Mouse (Mus musculus) gastrocnemius, adult 2 months (tissue): ENCODE results near the gene Rimbp2. TPM values are rescaled to one million over a fixed set of nuclear protein-coding genes. Genes with fewer than 3 reads are reported as not detected.

ENCODE experiments used
- DNase-seq: peaks from one replicate; pipeline ENCODE4 v3.0.0; 2022
- H3K27ac ChIP-seq: fragments of 200-600 bp; 2 replicates; pipeline ENCODE4 v1.8.1; 2022; ENCODE audit warnings: mild to moderate bottlenecking
- H3K4me3 ChIP-seq: fragments of 200-600 bp; 2 replicates; pipeline ENCODE4 v1.8.1; 2022; ENCODE audit warnings: mild to moderate bottlenecking, moderate library complexity
- CTCF ChIP-seq: fragments of 200-600 bp; IDR thresholded peaks from 2 replicates; pipeline ENCODE4 v1.8.1; 2022; ENCODE audit warnings: antibody characterized with exemption, mild to moderate bottlenecking, moderate library complexity
- intact Hi-C: fragments of 180-260 bp; cut with DNase I; formaldehyde crosslinking; loops from one replicate; pipeline ENCODE4 v1.15.1; 2025
- total RNA-seq, 2 experiments: library from RNA; stranded (reverse); gene quantifications; 2 replicates each; pipeline ENCODE4 v1.2.3; 2021

The Rimbp2 gene
- total RNA-seq, 2 experiments from 2014 or later, result 0.05 TPM; not detected in 1

DNA sequence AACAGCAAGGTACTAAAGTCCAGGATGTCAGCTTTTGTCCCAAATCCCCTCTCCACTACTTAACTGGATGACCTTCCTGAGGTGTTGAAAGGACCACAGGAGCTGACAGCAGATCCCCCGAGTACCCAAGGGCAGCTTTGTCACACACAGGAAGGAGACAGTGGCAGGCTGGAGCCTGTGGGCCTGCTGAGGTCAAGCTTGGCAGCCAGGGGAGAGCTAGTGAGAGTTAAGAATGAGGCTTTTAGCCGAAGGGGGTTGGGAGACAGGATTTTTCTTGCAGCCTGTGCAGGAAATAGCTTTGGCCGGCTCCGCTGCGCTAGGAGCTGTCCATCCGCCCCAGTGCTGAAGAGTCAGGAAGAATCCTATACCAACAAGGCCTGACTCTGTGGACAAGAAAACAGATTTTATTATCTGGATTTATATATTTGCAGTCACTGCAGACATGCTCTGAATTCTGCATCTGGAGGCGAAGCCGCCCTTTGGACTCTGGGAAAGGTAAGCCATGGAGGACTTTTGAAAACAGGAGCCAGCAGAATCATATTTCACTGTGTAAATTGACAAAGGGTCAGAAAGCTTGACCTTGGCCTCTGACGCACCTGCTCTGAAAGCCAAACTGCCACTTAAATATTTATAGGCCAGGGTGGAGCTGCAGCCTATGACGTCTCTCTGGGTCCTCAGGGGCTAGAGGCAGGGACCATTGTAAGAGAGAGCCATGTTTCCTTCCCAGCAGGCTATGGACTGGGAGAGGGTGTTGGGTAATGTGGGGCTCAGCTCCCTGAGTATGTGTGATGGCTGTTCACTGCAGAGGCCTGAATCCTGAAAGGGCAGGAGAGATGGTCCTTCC is 35.9 kb downstream of the Rimbp2 start:
- H3K27ac ChIP-seq, result no peak overlapping the region
- intact Hi-C loops, result no loop called here
- DNase-seq, result peak; percentile 18

DNA sequence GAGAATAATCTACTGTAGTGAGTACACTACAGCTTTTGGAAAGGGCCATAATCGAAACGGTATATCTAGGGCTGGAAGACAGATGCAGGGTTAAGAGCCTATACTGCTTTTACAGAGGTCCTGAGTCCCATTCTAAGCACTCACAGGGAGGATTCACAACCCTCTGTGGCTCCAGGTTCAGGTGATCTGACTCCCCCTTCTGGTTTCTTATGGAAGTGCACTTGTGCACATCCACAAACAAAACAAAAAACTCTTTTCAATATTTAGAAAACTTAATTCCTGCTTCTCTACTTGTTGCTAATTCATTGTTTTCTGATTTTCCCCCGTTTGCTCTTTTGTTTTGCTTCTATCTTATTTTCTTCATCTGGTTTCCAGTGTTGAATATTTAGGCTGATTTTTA is 39.5 kb downstream of the Rimbp2 start:
- no peak for TF ChIP-seq CTCF
- intact Hi-C loops, result no loop called here
- H3K27ac ChIP-seq, result no peak overlapping the region
- no peak overlapping the region for H3K4me3 ChIP-seq
- no peak for DNase-seq

More for the DNA sequence above, 35.9 kb downstream of the Rimbp2 start:
- no peak for TF ChIP-seq CTCF
- no peak overlapping the region for H3K4me3 ChIP-seq

DNA sequence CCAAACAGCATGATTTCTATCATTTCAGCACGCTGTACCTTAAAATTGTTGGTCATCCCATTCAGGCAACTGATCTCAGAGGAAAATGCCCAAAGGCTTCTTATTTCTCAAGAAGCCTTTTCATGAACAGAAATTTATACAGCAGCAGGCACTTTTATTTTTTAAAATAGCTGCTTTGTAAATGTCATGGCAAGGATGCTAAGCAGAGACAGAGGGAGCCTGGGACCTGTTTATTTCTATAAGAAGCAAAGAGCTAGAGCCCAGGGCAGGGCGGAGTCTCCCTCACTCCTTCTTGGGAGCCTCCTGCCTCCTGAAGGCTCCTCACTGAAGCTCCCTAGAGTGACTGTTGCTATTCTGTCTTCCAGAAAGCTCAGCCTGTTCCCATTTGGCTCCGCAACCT is 40.9 kb downstream of the Rimbp2 start:
- intact Hi-C loops, result no loop called here
- TF ChIP-seq CTCF, result no peak
- DNase-seq, result no peak
- H3K4me3 ChIP-seq, result no peak overlapping the region
- H3K27ac ChIP-seq, result no peak overlapping the region

DNA sequence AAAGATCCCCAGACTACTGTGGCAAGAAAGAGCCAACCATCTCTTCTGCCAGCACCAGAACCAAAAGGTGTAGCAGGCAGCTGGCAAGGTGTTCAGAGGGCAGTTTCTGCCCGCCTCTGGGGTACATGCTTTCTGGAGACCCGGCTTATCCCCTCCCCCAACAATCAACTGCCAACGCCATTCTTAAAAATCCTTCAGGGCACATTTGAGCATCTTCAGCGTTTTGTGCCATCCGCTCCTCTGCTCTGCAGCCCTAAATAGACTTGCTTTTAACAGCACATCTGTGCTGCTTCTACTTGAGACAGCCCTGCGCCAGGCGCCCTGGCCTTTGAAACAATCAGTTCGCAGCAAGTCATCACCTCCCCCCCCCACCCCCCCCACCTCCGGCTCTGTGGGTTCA is 41.7 kb downstream of the Rimbp2 start:
- no peak for TF ChIP-seq CTCF
- Histone ChIP-seq H3K27ac (no peak overlapping the region), H3K4me3 (no peak overlapping the region)
- intact Hi-C loops, result no loop called here
- no peak for DNase-seq

DNA sequence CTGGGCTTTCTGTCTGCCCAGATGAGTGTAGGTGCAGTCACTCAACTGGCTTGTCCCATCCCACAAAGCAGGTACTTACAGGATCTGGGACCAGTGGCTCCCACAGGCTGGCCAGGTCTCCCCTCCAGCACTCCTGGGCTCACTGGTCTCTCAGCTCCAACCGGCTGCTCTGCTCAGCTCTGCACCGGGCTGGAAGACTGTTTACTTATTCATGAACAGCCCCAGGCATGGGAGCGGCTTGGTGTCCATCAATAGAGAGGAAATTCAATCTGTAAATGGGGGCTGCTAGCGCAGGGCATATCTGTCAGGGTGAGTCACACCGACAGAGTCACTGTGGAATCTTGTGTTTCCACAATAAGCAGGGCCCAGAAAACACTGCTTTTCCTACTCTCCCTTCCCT is 49.2 kb downstream of the Rimbp2 start:
- Histone ChIP-seq H3K27ac (no peak overlapping the region), H3K4me3 (no peak overlapping the region)
- TF ChIP-seq CTCF, result no peak
- no peak for DNase-seq
- intact Hi-C loops, result no loop called here

DNA sequence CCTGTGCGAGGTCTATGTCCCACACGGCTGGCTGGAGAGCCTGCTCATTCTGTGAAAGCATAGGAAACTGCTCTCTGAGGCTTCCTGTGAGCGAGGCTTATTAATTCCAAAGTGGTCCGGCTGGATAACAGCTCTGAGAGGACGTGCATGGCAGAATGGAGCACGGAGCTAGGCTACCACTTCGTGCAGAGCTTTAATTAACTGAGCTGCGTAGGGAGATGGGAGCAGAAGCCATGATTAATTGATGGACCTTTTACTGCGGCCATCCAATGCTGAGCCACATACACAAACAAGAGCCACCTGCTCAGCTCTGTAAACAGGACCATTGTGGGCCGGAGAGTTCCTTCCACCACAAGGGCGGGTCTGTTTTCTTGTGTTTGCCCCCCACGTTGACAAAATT is 50.2 kb downstream of the Rimbp2 start:
- no peak overlapping the region for H3K4me3 ChIP-seq
- no peak for TF ChIP-seq CTCF
- DNase-seq, result no peak
- intact Hi-C loops, result no loop called here
- no peak overlapping the region for H3K27ac ChIP-seq

DNA sequence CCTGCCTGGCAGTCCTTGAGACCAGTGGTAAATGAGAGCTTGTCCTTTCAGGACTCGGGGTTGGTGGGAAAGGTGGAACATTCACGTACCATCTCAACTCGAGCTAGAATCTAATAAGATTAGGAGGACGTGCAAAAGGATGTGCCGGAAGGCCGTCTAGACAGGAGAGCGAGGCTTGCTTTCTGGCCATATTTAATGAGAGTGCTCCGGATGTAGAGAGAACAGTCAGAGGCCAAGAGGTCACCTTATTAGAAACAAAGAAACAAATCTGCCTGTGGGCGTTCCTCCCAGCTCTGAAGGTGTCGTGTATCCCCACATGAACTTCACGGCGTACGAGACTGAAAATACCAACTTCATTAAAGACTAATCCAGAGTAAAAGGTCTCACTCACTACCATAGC is 53.3 kb downstream of the Rimbp2 start:
- DNase-seq, result no peak
- intact Hi-C loops, result no loop called here
- Histone ChIP-seq H3K27ac (no peak overlapping the region), H3K4me3 (no peak overlapping the region)
- TF ChIP-seq CTCF, result no peak

DNA sequence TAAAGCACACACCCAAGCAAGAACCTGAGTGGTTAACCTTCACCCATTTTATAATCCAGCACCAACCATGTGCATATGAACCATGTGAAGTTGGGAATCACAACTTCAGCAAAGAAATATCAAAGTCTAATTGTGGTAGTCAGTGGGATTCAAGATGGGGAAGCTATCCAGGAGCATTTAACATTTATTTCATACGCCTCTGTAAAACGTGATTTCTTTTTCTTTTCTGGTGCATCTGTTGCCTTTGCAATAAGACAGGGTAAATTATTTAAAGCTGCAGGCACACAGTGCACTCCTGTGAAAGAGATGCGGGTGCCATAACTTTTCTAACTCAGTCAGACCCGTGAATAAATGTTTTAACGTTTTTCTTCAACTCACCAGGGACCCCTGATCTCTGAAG is 58.4 kb downstream of the Rimbp2 start:
- no peak overlapping the region for H3K27ac ChIP-seq
- H3K4me3 ChIP-seq, result no peak overlapping the region
- no peak for DNase-seq
- no peak for TF ChIP-seq CTCF
- intact Hi-C loops, result no loop called here

DNA sequence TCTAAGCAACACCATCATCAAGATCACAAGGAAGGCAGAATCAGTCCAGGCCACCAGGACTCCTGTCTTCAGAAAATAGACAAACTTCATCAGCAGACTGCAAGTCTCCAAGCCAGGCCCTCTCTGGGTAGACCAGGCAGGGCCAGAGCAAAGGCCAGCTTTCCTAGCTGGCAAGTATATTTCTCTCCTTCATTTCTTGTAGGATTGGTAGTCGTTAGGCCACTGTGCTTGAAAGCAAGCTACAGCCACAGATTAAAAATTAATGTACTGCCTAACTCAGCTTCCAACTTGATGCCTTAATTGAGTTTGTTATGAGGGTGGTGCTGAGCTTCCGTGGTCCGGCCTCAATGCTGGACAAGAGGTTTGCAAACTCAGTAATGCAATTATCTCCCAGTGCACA is 65.7 kb downstream of the Rimbp2 start:
- no peak for TF ChIP-seq CTCF
- no peak for DNase-seq
- intact Hi-C loops, result no loop called here
- Histone ChIP-seq H3K4me3 (no peak overlapping the region), H3K27ac (no peak overlapping the region)

DNA sequence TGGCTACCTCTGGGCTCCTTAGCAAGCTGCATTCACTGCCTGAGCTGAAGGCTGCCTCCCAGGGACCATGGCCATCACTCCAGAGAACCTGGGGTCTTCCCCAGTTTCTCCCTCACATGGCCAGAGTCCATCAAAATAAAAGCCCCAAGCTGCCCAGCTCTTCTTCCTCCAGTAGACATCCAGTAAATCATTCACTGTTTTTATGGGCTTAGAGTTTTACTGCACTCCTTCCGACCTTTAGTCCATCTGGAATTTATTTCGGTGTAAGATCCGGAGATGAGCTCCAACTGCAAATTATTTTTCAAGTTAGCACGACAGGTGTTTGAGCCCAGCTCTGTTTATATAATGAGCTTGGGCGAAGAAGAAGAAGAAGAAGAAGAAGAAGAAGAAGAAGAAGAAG is 69.0 kb downstream of the Rimbp2 start:
- no peak overlapping the region for H3K4me3 ChIP-seq
- TF ChIP-seq CTCF, result no peak
- no peak for DNase-seq
- intact Hi-C loops, result no loop called here
- no peak overlapping the region for H3K27ac ChIP-seq

DNA sequence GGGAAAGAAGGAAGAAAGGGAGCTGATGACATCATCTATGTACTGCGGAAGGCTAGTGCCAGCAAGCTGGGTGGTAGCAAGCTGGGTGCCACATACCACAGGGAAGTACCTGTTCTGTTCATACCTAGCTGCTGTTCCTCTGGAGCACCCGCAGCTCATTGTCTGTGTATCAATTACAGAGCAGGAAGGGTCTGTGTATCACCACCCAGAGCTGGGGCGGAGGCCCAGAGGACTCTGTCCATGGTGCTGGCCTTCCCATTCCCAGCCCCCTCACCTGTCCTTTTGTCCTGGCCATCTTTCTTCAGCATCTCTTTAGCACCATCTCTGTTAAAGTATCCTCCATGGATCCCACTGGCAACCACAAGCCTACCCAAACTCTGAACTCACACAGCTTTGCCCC is 74.2 kb downstream of the Rimbp2 start:
- H3K4me3 ChIP-seq, result no peak overlapping the region
- no peak overlapping the region for H3K27ac ChIP-seq
- no peak for DNase-seq
- no peak for TF ChIP-seq CTCF
- intact Hi-C loops, result no loop called here

DNA sequence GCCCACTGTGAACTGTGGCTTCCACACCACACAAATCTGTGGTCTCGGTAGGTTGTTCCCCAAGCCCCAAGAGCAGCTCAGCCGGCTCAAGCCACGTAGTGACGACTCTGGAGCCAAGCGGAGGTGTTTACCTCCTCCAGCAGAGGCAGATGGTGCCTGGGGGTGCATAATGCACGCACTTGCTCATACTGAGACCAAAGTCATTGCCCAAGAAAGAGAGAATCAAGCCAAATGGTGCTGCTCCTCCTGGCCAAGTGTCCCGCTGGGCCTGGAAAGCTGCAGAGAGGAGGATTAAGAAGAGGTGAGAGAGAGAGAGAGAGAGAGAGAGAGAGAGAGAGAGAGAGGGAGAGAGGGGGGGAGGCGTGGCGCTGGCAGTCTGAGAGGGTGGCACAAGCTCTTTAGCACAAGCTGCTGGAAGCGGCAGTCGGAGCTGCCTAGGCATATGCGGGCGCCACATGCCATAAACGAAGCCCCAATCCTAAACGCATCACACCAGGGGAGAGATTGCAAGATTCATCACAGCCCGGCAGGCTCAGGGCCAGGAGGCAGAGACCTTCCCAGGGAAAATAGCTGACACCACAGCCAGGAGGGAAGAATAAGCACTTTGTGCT is 75.8 kb downstream of the Rimbp2 start:
- intact Hi-C loops, result no loop called here
- TF ChIP-seq CTCF, result no peak
- H3K4me3 ChIP-seq, result no peak overlapping the region
- no peak for DNase-seq
- no peak overlapping the region for H3K27ac ChIP-seq

DNA sequence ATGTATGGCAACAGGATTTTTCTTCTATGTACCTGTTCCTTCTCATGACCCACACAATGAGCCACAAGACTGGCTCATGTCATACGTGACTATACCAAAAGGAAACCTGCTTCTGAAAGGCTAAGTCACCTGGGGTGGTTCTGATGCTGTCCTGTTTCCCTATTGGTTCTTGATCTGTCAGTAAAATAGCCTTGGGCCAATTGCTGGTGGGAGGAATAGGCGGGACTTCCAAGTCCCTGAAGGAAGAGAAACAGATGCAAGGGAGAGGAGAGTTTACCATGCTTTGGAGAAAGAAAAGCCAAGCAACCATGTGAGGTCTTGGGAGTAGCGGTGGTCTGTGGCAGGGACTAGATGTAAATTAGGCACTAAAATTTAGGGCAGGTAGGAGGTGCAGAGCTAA is 81.6 kb downstream of the Rimbp2 start:
- intact Hi-C loops, result no loop called here
- no peak for TF ChIP-seq CTCF
- Histone ChIP-seq H3K4me3 (no peak overlapping the region), H3K27ac (no peak overlapping the region)
- DNase-seq, result no peak

DNA sequence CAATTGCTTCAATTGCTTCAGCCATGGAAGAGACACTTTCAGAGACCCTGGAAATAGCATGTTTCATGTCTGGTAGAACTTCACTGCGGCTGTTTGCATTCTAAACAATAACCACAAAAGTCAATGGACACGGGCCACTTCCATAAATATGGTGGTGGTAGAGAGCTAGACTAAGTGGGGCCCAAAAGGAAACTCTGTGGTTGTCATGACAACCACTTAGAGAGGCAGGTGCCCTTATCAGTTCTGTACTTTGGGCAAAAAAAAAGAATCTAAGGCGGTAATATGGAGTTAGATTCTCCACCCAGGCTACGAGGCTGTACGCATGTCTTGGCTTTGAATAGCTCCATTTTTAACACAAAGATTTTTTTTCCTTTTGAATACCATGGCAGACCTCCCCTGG is 86.5 kb downstream of the Rimbp2 start:
- DNase-seq, result no peak
- intact Hi-C loops, result no loop called here
- Histone ChIP-seq H3K4me3 (no peak overlapping the region), H3K27ac (no peak overlapping the region)
- TF ChIP-seq CTCF, result no peak
